Mouse (Mus musculus) heart, embryonic 10.5 days (tissue): ENCODE data around the gene Nppb. TPM values are rescaled to one million over a fixed set of nuclear protein-coding genes. Genes with fewer than 3 reads are reported as not detected.

Source experiments
- DNase-seq: peaks from one replicate; pipeline ENCODE4 v3.0.0-alpha.2; 2017; ENCODE audit warnings: low spot score
- H3K27ac ChIP-seq: fragments of 300-500 bp; sonication (generic); 2 replicates; pipeline ENCODE4 v1.5.1; 2016; ENCODE audit warnings: mild to moderate bottlenecking
- H3K27me3 ChIP-seq: fragments of 300-500 bp; sonication (generic); 2 replicates; pipeline ENCODE4 v1.6.1; 2016; ENCODE audit warnings: mild to moderate bottlenecking; ENCODE audit not compliant: poor library complexity, insufficient read depth, severe bottlenecking
- H3K36me3 ChIP-seq: fragments of 300-500 bp; sonication (generic); 2 replicates; pipeline ENCODE4 v1.6.1; 2016; ENCODE audit warnings: mild to moderate bottlenecking, moderate library complexity
- H3K4me1 ChIP-seq: fragments of 300-500 bp; sonication (generic); 2 replicates; pipeline ENCODE4 v1.6.1; 2016; ENCODE audit warnings: mild to moderate bottlenecking
- H3K4me3 ChIP-seq: fragments of 300-500 bp; sonication (generic); 2 replicates; pipeline ENCODE4 v1.5.1; 2016; ENCODE audit warnings: mild to moderate bottlenecking, moderate library complexity
- H3K9me3 ChIP-seq: fragments of 300-500 bp; sonication (generic); 2 replicates; pipeline ENCODE4 v1.6.1; 2016; ENCODE audit warnings: mild to moderate bottlenecking, moderate library complexity
- WGBS: fragments of 180-500 bp; shearing (Covaris S2); methylation state at CpG from one replicate; pipeline ENCODE4 v1.1.7; 2016; 5-methylcytosine and 5-hydroxymethylcytosine counted together
- polyA plus RNA-seq: library from polyadenylated mRNA; unstranded; fragments of >200 nt; fragmentation: Nextera tagmentation; extraction: Ambion mirVana; gene quantifications from 2 replicates; pipeline ENCODE4 v1.2.1, GENCODE M21; 2016

Gene Nppb
- 124 and 308 TPM in 2 replicates for polyA plus RNA-seq

GRCm38 (mm10) chr4:147985205-147986132 lies at the start of gene Nppb:
Gene Nppb (plus strand): TSS chr4:147985788.
- Histone ChIP-seq H3K36me3 (no peaks in the 10 kb centered on the region), H3K27me3 (peaks cover 6% of the 10 kb centered on the region; the same call in 1 of the 2 replicates), H3K27ac (peak within 1 kb of the TSS; percentile 82), H3K9me3 (no peaks in the 10 kb centered on the region), H3K4me1 (peaks cover 21% of the 10 kb centered on the region), H3K4me3 (peak within 1 kb of the TSS; percentile 56)
- 21% methylated on average over 20 of the region's 20 CpGs for WGBS
- peak; percentile 90 for DNase-seq

- Histone ChIP-seq H3K4me3 (peak overlapping the region; percentile 82), H3K27me3 (0 out of 2 replicates have a peak, but pooled peaks cover 4% of the 10 kb centered on the region), H3K27ac (peak overlapping the region; percentile 91), H3K9me3 (no peaks in the 10 kb centered on the region), H3K4me1 (peaks cover 44% of the 10 kb centered on the region), H3K36me3 (peaks cover 13% of the 10 kb centered on the region)
- DNase-seq, result no peak
- 17% methylated on average over 9 of the region's 9 CpGs for WGBS
Measured at GRCm38 (mm10) chr4:147935904-147936303, 49.7 kb upstream of the Nppb start.

GRCm38 (mm10) chr4:147936331-147936954 lies 49.1 kb upstream of the Nppb start, which contains the start of gene Plod1:
Gene Plod1 (minus strand): TSS chr4:147936767.
- H3K4me3 ChIP-seq, result peak within 1 kb of the TSS; percentile 82
- H3K27me3 ChIP-seq, result 0 out of 2 replicates have a peak, but pooled peaks cover 4% of the 10 kb centered on the region
- no peaks in the 10 kb centered on the region for H3K9me3 ChIP-seq
- DNase-seq, result peak; percentile 89
- H3K36me3 ChIP-seq, result peaks cover 7% of the 10 kb centered on the region; the same call in 1 of the 2 replicates
- WGBS, result under 1% methylated on average over 49 of the region's 51 CpGs
- H3K27ac ChIP-seq, result peak within 1 kb of the TSS; percentile 91
- H3K4me1 ChIP-seq, result peaks cover 48% of the 10 kb centered on the region

GRCm38 (mm10) chr4:147937021-147937420 lies 48.6 kb upstream of the Nppb start:
- H3K27me3 ChIP-seq, result 0 out of 2 replicates have a peak, but pooled peaks cover 4% of the 10 kb centered on the region

GRCm38 (mm10) chr4:147937486-147937885 lies 48.1 kb upstream of the Nppb start:
- 39% methylated on average over 5 of the region's 5 CpGs for WGBS

More at GRCm38 (mm10) chr4:147937021-147937420, 48.6 kb upstream of the Nppb start:
- peaks cover 4% of the 10 kb centered on the region; the same call in 1 of the 2 replicates for H3K36me3 ChIP-seq
- 40% methylated on average over 3 of the region's 3 CpGs for WGBS
- H3K4me3 ChIP-seq, result peak overlapping the region; percentile 82
- no peaks in the 10 kb centered on the region for H3K9me3 ChIP-seq
- no peak for DNase-seq
- H3K4me1 ChIP-seq, result peaks cover 54% of the 10 kb centered on the region
- peak overlapping the region; percentile 91 for H3K27ac ChIP-seq

GRCm38 (mm10) chr4:147938148-147939096 lies 47.2 kb upstream of the Nppb start:
- peaks cover 60% of the 10 kb centered on the region for H3K4me1 ChIP-seq
- DNase-seq, result no peak

More at GRCm38 (mm10) chr4:147937486-147937885, 48.1 kb upstream of the Nppb start:
- no peaks in the 10 kb centered on the region for H3K9me3 ChIP-seq
- peaks cover 58% of the 10 kb centered on the region for H3K4me1 ChIP-seq
- H3K27me3 ChIP-seq, result 0 out of 2 replicates have a peak, but pooled peaks cover 4% of the 10 kb centered on the region
- no peak for DNase-seq
- H3K27ac ChIP-seq, result no peak overlapping the region
- peak overlapping the region; percentile 82; the same call in 1 of the 2 replicates for H3K4me3 ChIP-seq
- H3K36me3 ChIP-seq, result no peaks in the 10 kb centered on the region

GRCm38 (mm10) chr4:147940111-147940510 lies 45.5 kb upstream of the Nppb start:
- peaks cover 44% of the 10 kb centered on the region for H3K4me1 ChIP-seq
- peak overlapping the region; percentile 88 for H3K27ac ChIP-seq
- peaks cover 24% of the 10 kb centered on the region for H3K36me3 ChIP-seq
- no peaks in the 10 kb centered on the region for H3K9me3 ChIP-seq
- WGBS, result 67% methylated on average over 9 of the region's 9 CpGs
- H3K27me3 ChIP-seq, result 0 out of 2 replicates have a peak, but pooled peaks cover 4% of the 10 kb centered on the region
- H3K4me3 ChIP-seq, result peak overlapping the region; percentile 100
- no peak for DNase-seq

More at GRCm38 (mm10) chr4:147938148-147939096, 47.2 kb upstream of the Nppb start:
- Histone ChIP-seq H3K4me3 (no peak overlapping the region), H3K27me3 (0 out of 2 replicates have a peak, but pooled peaks cover 4% of the 10 kb centered on the region), H3K36me3 (peaks cover 7% of the 10 kb centered on the region; the same call in 1 of the 2 replicates), H3K27ac (no peak overlapping the region), H3K9me3 (no peaks in the 10 kb centered on the region)
- 63% methylated on average over 14 of the region's 14 CpGs for WGBS

GRCm38 (mm10) chr4:147940576-147941044 lies 45.0 kb upstream of the Nppb start, which contains the start of gene 2510039O18Rik:
Gene 2510039O18Rik (plus strand): TSS chr4:147940895.
- H3K27me3 ChIP-seq, result 0 out of 2 replicates have a peak, but pooled peaks cover 4% of the 10 kb centered on the region
- peak within 1 kb of the TSS; percentile 88 for H3K27ac ChIP-seq
- peaks cover 29% of the 10 kb centered on the region for H3K36me3 ChIP-seq
- peak within 1 kb of the TSS; percentile 100 for H3K4me3 ChIP-seq
- no peaks in the 10 kb centered on the region for H3K9me3 ChIP-seq
- DNase-seq, result peak; percentile 97
- peaks cover 43% of the 10 kb centered on the region for H3K4me1 ChIP-seq
- WGBS, result 2% methylated on average over 28 of the region's 35 CpGs

GRCm38 (mm10) chr4:147941045-147942020 lies 44.3 kb upstream of the Nppb start:
- Histone ChIP-seq H3K4me3 (peak overlapping the region; percentile 100), H3K27ac (peak overlapping the region; percentile 88), H3K4me1 (peaks cover 36% of the 10 kb centered on the region), H3K9me3 (no peaks in the 10 kb centered on the region), H3K36me3 (peaks cover 36% of the 10 kb centered on the region), H3K27me3 (0 out of 2 replicates have a peak, but pooled peaks cover 4% of the 10 kb centered on the region)
- WGBS, result 6% methylated on average over 81 of the region's 88 CpGs
- DNase-seq, result peak; percentile 86

- no peak for DNase-seq
- Histone ChIP-seq H3K9me3 (no peaks in the 10 kb centered on the region), H3K27ac (no peak overlapping the region), H3K36me3 (peaks cover 52% of the 10 kb centered on the region), H3K4me1 (peaks cover 27% of the 10 kb centered on the region), H3K4me3 (no peak overlapping the region), H3K27me3 (0 out of 2 replicates have a peak, but pooled peaks cover 3% of the 10 kb centered on the region)
- 100% methylated on average over 1 of the region's 1 CpGs for WGBS
Measured at GRCm38 (mm10) chr4:147943005-147943404, 42.6 kb upstream of the Nppb start.

GRCm38 (mm10) chr4:147947511-147947910 lies 38.1 kb upstream of the Nppb start:
- H3K36me3 ChIP-seq, result peaks cover 59% of the 10 kb centered on the region
- 67% methylated on average over 2 of the region's 2 CpGs for WGBS

More at GRCm38 (mm10) chr4:147947511-147947910, 38.1 kb upstream of the Nppb start:
- H3K27ac ChIP-seq, result no peak overlapping the region
- no peaks in the 10 kb centered on the region for H3K9me3 ChIP-seq
- H3K4me3 ChIP-seq, result no peak overlapping the region
- peaks cover 9% of the 10 kb centered on the region for H3K4me1 ChIP-seq
- no peaks in the 10 kb centered on the region for H3K27me3 ChIP-seq
- DNase-seq, result no peak
